ENCODE assay signal across 8 mouse cellular contexts in the genomic region with DNA sequence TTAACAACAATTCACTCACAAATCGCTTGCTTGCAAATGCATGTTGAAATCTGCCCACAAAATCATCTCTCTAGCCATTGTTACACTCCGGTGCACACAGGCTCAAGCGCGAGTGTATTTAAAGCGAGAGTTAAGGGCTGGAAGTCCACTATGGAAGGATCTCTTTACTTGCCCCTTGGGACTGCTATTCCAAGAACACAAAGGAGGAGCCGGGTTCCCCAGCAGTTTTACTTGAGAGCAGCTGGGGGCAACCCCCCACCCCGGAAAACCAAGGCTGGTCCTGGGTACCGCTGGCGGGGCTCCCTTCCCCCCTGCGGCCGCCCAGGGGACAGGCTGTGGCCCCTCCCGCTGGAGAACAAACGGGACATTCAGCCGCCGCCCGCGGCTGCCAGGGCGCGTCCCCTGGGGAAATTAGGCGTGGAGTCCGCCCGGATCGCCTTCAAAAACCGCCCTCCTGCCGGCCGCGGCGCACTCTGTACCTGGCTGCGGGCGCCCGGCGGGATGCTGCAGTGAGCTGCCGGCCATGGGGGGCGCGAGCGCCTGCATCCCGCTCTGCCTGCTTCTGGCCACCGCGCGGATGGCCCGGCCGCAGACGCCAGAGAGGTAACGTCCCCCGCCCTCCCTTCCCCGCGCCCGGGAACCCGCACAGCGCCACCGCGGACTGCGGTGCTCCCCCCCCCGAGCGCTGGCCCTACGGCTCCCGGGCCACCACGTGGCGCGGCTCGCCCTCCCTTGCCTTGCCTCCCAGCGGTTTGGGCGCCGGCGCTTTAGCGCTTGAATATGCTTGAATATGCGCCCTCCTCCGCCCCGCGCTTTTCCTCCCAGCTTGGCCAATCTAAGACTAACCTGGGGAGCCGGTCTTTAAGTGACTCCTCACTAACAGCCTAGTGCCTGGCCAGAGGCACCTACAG. TPM values are rescaled to one million over a fixed set of nuclear protein-coding genes. Genes with fewer than 3 reads are reported as not detected.
DNase-seq lines count a peak whose midpoint lies in the region; ATAC-seq lines count a peak whose summit lies in the region.

Gene Pcolce2 (plus strand): TSS at position 331 of the 911 bp plus-strand sequence.

- H3K4me3 ChIP-seq in limb, embryonic 11.5 days (ENCODE audit: low read depth, low read length): peak within 1 kb of the TSS; percentile 64
- H3K4me3 ChIP-seq in midbrain, embryonic 16.5 days (ENCODE audit: low read depth, low read length): peak within 1 kb of the TSS; percentile 92

- H3K9me3 ChIP-seq in limb, embryonic 11.5 days (ENCODE audit: control insufficient read depth, low read length): no peaks in the 10 kb centered on the region
- no peaks in the 10 kb centered on the region for H3K9me3 ChIP-seq in midbrain, embryonic 16.5 days (replicated peaks; ENCODE audit: control insufficient read depth, low read length, poor library complexity, severe bottlenecking)

- peak within 1 kb of the TSS; percentile 68 for H3K27ac ChIP-seq in limb, embryonic 11.5 days (replicated peaks; ENCODE audit: low read depth, low read length)
- peak within 1 kb of the TSS; percentile 50 for H3K27ac ChIP-seq in midbrain, embryonic 16.5 days (ENCODE audit: low read length)

- H3K9ac ChIP-seq in limb, embryonic 11.5 days (ENCODE audit: low read length): peak within 1 kb of the TSS; percentile 90
- H3K9ac ChIP-seq in midbrain, embryonic 16.5 days (ENCODE audit: low read depth, low read length): peak within 1 kb of the TSS; percentile 86

- no peaks in the 10 kb centered on the region for H3K36me3 ChIP-seq in limb, embryonic 11.5 days (ENCODE audit: control insufficient read depth, insufficient read depth, low read length)
- H3K36me3 ChIP-seq in midbrain, embryonic 16.5 days (ENCODE audit: control insufficient read depth, insufficient read depth, low read length): no peaks in the 10 kb centered on the region

- ATAC-seq in common myeloid progenitor, adult 5-6 weeks (replicated peaks; ENCODE audit: low read depth, poor library complexity, severe bottlenecking): peak; percentile 43; the same call in 1 of the 2 replicates
- peak; percentile 85 for ATAC-seq in limb, embryonic 11.5 days (ENCODE audit: insufficient number of reproducible peaks, low FRiP score, low TSS enrichment, low read depth)
- ATAC-seq in midbrain, embryonic 16.5 days: peak; percentile 96

- H3K4me2 ChIP-seq in limb, embryonic 11.5 days (ENCODE audit: low read depth, severe bottlenecking): peak within 1 kb of the TSS; percentile 91
- peak within 1 kb of the TSS; percentile 93 for H3K4me2 ChIP-seq in midbrain, embryonic 16.5 days (ENCODE audit: low read length)

- H3K27me3 ChIP-seq in limb, embryonic 11.5 days (ENCODE audit: control insufficient read depth, insufficient read depth, low read length): no peaks in the 10 kb centered on the region
- no peaks in the 10 kb centered on the region for H3K27me3 ChIP-seq in midbrain, embryonic 16.5 days (ENCODE audit: control insufficient read depth, insufficient read depth, low read depth, low read length)

- DNase-seq in left cerebral cortex, adult 18-20 months (ENCODE audit: low spot score in 2 of 2): peak; percentile 15 to 27
- no peak for DNase-seq in left cerebral cortex, adult 11 months (ENCODE audit: low spot score)
- peak; percentile 33 to 38 for DNase-seq in gastrocnemius, postnatal 4 days (ENCODE audit: low spot score in 2 of 2)
- DNase-seq in induced T-regulatory cell, adult 2 months (ENCODE audit: low read depth): peak; percentile 11
- DNase-seq in limb, embryonic 11.5 days (ENCODE audit: low spot score): peak; percentile 81
- peak; percentile 18 to 44 for DNase-seq in urinary bladder, postnatal 36 days (ENCODE audit: low spot score in 2 of 2)

- under 1% methylated on average over 51 of the region's 71 CpGs for WGBS in limb, embryonic 11.5 days
- under 1% methylated on average over 62 of the region's 71 CpGs for WGBS in midbrain, embryonic 16.5 days

- no peaks in the 10 kb centered on the region for H3K4me1 ChIP-seq in limb, embryonic 11.5 days (ENCODE audit: control insufficient read depth, insufficient read depth, low read length)
- H3K4me1 ChIP-seq in midbrain, embryonic 16.5 days (ENCODE audit: control insufficient read depth, insufficient read depth, low read length): peaks cover 6% of the 10 kb centered on the region

RNA-seq across cellular contexts. Expression of gene Pcolce2, which starts in this region (rescaled TPM):
- total RNA-seq in left cerebral cortex, adult 18-20 months (2021): 1 to 10 TPM; 2.1 to 3.5 TPM
- not detected in 2 replicates for total RNA-seq in common myeloid progenitor, adult 5-6 weeks (2017)
- total RNA-seq in gastrocnemius, postnatal 4 days (2021): 1 to 10 TPM; 5.6 to 6.6 TPM
- 8.9 and 11.0 TPM in 2 replicates for polyA plus RNA-seq in limb, embryonic 11.5 days (2014; fragmentation: Nextera tagmentation; extraction: Ambion mirVana)
- polyA plus RNA-seq in midbrain, embryonic 16.5 days (2015; fragmentation: Nextera tagmentation; extraction: Ambion mirVana): 1.7 and 2.3 TPM in 2 replicates

Comparison
In these comparisons a context has a peak if more than half of its experiments do, and no peak if none do; other contexts are left out.
1. Peak in ATAC-seq in common myeloid progenitor, adult 5-6 weeks; RNA of the gene not detected or under 1 TPM.
2. ATAC-seq: peak in every context shown above with its lines; median percentile 96 in midbrain, embryonic 16.5 days; 85 in limb, embryonic 11.5 days; 43 in common myeloid progenitor, adult 5-6 weeks.